Mouse (Mus musculus): Measurements from ENCODE around the gene Dohh. TPM values are rescaled to one million over a fixed set of nuclear protein-coding genes. Genes with fewer than 3 reads are reported as not detected.

Dohh gene
- polyA plus RNA-seq, 1 experiment = 52.9 TPM

- Histone ChIP-seq H3K27ac (ENCODE audit: insufficient read depth, low read length) (no peak overlapping the region), H3K27me3 (ENCODE audit: control insufficient read depth, insufficient read depth, low read length, poor library complexity, severe bottlenecking) (no peaks in the 10 kb centered on the region), H3K4me1 (ENCODE audit: control insufficient read depth, insufficient read depth, low read length) (peaks cover 3% of the 10 kb centered on the region), H3K9ac (ENCODE audit: low read depth, poor library complexity, severe bottlenecking) (no peak overlapping the region), H3K36me3 (ENCODE audit: control insufficient read depth, insufficient read depth, low read length, poor library complexity, severe bottlenecking) (peaks cover 12% of the 10 kb centered on the region), H3K9me3 (replicated peaks; ENCODE audit: control insufficient read depth, insufficient read depth, low read length, poor library complexity, severe bottlenecking) (no peaks in the 10 kb centered on the region), H3K4me3 (ENCODE audit: low read depth, low read length) (no peak overlapping the region)
- TF ChIP-seq EP300 (IDR thresholded peaks at IDR 0.05; ENCODE audit: insufficient read depth, low read depth, low read length) = no peak
- peak; percentile 93 for TF ChIP-seq CTCF (IDR thresholded peaks at IDR 0.05; ENCODE audit: low read depth, low read length)
- TF ChIP-seq POLR2A (IDR thresholded peaks at IDR 0.05; ENCODE audit: insufficient read depth, low read length) = no peak
Observed at GRCm38 (mm10) chr10:81389801-81390677, 5.8 kb downstream of the Dohh start.

- Histone ChIP-seq H3K4me1 (ENCODE audit: control insufficient read depth, insufficient read depth, low read length) (peaks cover 3% of the 10 kb centered on the region), H3K36me3 (ENCODE audit: control insufficient read depth, insufficient read depth, low read length, poor library complexity, severe bottlenecking) (peaks cover 12% of the 10 kb centered on the region), H3K27ac (ENCODE audit: insufficient read depth, low read length) (no peak overlapping the region), H3K9ac (ENCODE audit: low read depth, poor library complexity, severe bottlenecking) (no peak overlapping the region), H3K9me3 (replicated peaks; ENCODE audit: control insufficient read depth, insufficient read depth, low read length, poor library complexity, severe bottlenecking) (no peaks in the 10 kb centered on the region), H3K4me3 (ENCODE audit: low read depth, low read length) (no peak overlapping the region), H3K27me3 (ENCODE audit: control insufficient read depth, insufficient read depth, low read length, poor library complexity, severe bottlenecking) (no peaks in the 10 kb centered on the region)
- TF ChIP-seq POLR2A (IDR thresholded peaks at IDR 0.05; ENCODE audit: insufficient read depth, low read length) (no peak), CTCF (IDR thresholded peaks at IDR 0.05; ENCODE audit: low read depth, low read length) (no peak), EP300 (IDR thresholded peaks at IDR 0.05; ENCODE audit: insufficient read depth, low read depth, low read length) (no peak)
Observed at GRCm38 (mm10) chr10:81390678-81390965, 6.4 kb downstream of the Dohh start.

DNA sequence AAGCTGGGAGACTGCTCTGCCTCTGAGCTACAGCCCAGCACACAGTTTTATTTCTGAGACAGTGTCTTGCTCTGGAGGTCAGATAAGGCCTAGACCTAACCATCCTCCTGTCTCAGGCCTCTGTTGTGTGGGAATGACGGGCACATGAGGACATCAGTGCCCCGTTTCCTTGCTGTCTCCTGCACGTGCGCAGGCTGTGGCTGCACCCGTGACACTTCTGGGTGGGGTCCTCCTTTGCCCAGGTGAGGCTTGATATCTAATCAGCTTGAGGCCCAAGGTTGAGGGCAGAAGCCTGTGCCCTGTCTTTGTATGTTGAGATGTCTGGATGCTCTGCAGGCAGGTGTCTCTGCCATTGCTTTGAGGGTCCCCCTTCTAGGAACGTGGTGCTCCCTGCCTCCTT is 8.0 kb downstream of the Dohh start:
- no peaks in the 10 kb centered on the region for H3K9me3 ChIP-seq (replicated peaks; ENCODE audit: control insufficient read depth, insufficient read depth, low read length, poor library complexity, severe bottlenecking)
- H3K4me1 ChIP-seq (ENCODE audit: control insufficient read depth, insufficient read depth, low read length) = peaks cover 3% of the 10 kb centered on the region
- no peaks in the 10 kb centered on the region for H3K27me3 ChIP-seq (ENCODE audit: control insufficient read depth, insufficient read depth, low read length, poor library complexity, severe bottlenecking)
- H3K36me3 ChIP-seq (ENCODE audit: control insufficient read depth, insufficient read depth, low read length, poor library complexity, severe bottlenecking) = peaks cover 2% of the 10 kb centered on the region; the same call in 1 of the 2 replicates
- no peak overlapping the region for H3K4me3 ChIP-seq (ENCODE audit: low read depth, low read length)
- TF ChIP-seq POLR2A (IDR thresholded peaks at IDR 0.05; ENCODE audit: insufficient read depth, low read length) (no peak), CTCF (IDR thresholded peaks at IDR 0.05; ENCODE audit: low read depth, low read length) (no peak), EP300 (IDR thresholded peaks at IDR 0.05; ENCODE audit: insufficient read depth, low read depth, low read length) (no peak)
- H3K27ac ChIP-seq (ENCODE audit: insufficient read depth, low read length) = no peak overlapping the region
- H3K9ac ChIP-seq (ENCODE audit: low read depth, poor library complexity, severe bottlenecking) = no peak overlapping the region

GRCm38 (mm10) chr10:81392781-81393185 is 8.6 kb downstream of the Dohh start, which contains the start of gene Smim24:
Smim24 (plus strand) TSS chr10:81393051.
- H3K4me1 ChIP-seq (ENCODE audit: control insufficient read depth, insufficient read depth, low read length) = peaks cover 3% of the 10 kb centered on the region
- H3K9me3 ChIP-seq (replicated peaks; ENCODE audit: control insufficient read depth, insufficient read depth, low read length, poor library complexity, severe bottlenecking) = no peaks in the 10 kb centered on the region
- peak within 1 kb of the TSS; percentile 18; the same call in 1 of the 2 replicates for H3K4me3 ChIP-seq (ENCODE audit: low read depth, low read length)
- no peaks in the 10 kb centered on the region for H3K27me3 ChIP-seq (ENCODE audit: control insufficient read depth, insufficient read depth, low read length, poor library complexity, severe bottlenecking)
- no peak within 1 kb of the TSS for H3K27ac ChIP-seq (ENCODE audit: insufficient read depth, low read length)
- TF ChIP-seq POLR2A (IDR thresholded peaks at IDR 0.05; ENCODE audit: insufficient read depth, low read length) (no peak), CTCF (IDR thresholded peaks at IDR 0.05; ENCODE audit: low read depth, low read length) (no peak), EP300 (IDR thresholded peaks at IDR 0.05; ENCODE audit: insufficient read depth, low read depth, low read length) (no peak)
- no peak within 1 kb of the TSS for H3K9ac ChIP-seq (ENCODE audit: low read depth, poor library complexity, severe bottlenecking)
- H3K36me3 ChIP-seq (ENCODE audit: control insufficient read depth, insufficient read depth, low read length, poor library complexity, severe bottlenecking) = no peaks in the 10 kb centered on the region; the same call in 1 of the 2 replicates

DNA sequence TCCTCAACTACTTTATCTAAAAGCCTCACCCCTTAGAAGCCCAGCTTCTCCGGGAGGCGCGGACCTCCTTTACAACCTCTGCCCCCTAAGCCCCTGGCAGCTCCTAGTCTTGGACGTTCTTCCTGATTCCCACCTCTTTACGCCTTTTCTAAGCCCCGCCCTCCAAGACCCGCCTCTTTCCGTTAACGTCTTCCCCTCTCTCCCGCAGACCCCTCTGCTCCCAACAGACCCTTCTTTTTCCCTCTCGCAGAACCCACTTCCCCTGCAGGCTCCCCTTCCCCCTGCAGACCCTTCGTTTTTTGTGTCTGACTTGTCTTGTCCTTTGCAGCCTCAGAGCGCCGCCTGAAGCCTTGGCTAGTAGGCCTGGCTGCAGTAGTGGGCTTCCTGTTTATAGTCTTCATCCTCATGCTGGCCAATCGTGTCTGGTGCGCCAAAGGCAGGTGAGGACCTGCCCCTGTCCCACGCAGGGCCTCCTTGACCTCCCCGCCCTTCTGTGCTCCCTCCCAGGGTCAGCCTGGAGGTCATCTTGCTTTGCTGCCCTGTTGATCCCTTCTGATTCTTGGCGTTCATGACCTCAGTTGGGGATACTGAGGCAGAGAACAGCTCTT is 9.3 kb downstream of the Dohh start:
- TF ChIP-seq EP300 (IDR thresholded peaks at IDR 0.05; ENCODE audit: insufficient read depth, low read depth, low read length) (no peak), POLR2A (IDR thresholded peaks at IDR 0.05; ENCODE audit: insufficient read depth, low read length) (no peak), CTCF (IDR thresholded peaks at IDR 0.05; ENCODE audit: low read depth, low read length) (no peak)
- Histone ChIP-seq H3K36me3 (ENCODE audit: control insufficient read depth, insufficient read depth, low read length, poor library complexity, severe bottlenecking) (no peaks in the 10 kb centered on the region), H3K9me3 (replicated peaks; ENCODE audit: control insufficient read depth, insufficient read depth, low read length, poor library complexity, severe bottlenecking) (no peaks in the 10 kb centered on the region), H3K27ac (ENCODE audit: insufficient read depth, low read length) (no peak overlapping the region), H3K4me3 (ENCODE audit: low read depth, low read length) (peak overlapping the region; percentile 18; the same call in 1 of the 2 replicates), H3K4me1 (ENCODE audit: control insufficient read depth, insufficient read depth, low read length) (peaks cover 3% of the 10 kb centered on the region), H3K9ac (ENCODE audit: low read depth, poor library complexity, severe bottlenecking) (no peak overlapping the region), H3K27me3 (ENCODE audit: control insufficient read depth, insufficient read depth, low read length, poor library complexity, severe bottlenecking) (no peaks in the 10 kb centered on the region)

GRCm38 (mm10) chr10:81395127-81395526 is 10.9 kb downstream of the Dohh start:
- Histone ChIP-seq H3K27ac (ENCODE audit: insufficient read depth, low read length) (no peak overlapping the region), H3K36me3 (ENCODE audit: control insufficient read depth, insufficient read depth, low read length, poor library complexity, severe bottlenecking) (no peaks in the 10 kb centered on the region), H3K9me3 (replicated peaks; ENCODE audit: control insufficient read depth, insufficient read depth, low read length, poor library complexity, severe bottlenecking) (no peaks in the 10 kb centered on the region), H3K27me3 (ENCODE audit: control insufficient read depth, insufficient read depth, low read length, poor library complexity, severe bottlenecking) (no peaks in the 10 kb centered on the region), H3K4me3 (ENCODE audit: low read depth, low read length) (no peak overlapping the region), H3K9ac (ENCODE audit: low read depth, poor library complexity, severe bottlenecking) (no peak overlapping the region), H3K4me1 (ENCODE audit: control insufficient read depth, insufficient read depth, low read length) (peaks cover 3% of the 10 kb centered on the region)
- TF ChIP-seq CTCF (IDR thresholded peaks at IDR 0.05; ENCODE audit: low read depth, low read length) (peak; percentile 95), EP300 (IDR thresholded peaks at IDR 0.05; ENCODE audit: insufficient read depth, low read depth, low read length) (no peak), POLR2A (IDR thresholded peaks at IDR 0.05; ENCODE audit: insufficient read depth, low read length) (no peak)
